Mouse (Mus musculus): ENCODE results near the gene Paqr6. TPM values are rescaled to one million over a fixed set of nuclear protein-coding genes. Genes with fewer than 3 reads are reported as not detected.
A peak's percentile ranks its signal among the peaks of the same experiment; 100 is the strongest.
"Not testable (repeated sequence)": the region's sequence is repeated elsewhere in the genome, so short reads cannot be mapped to it uniquely, and the experiment has no call there.

The Paqr6 gene
- total RNA-seq, 2 experiments from 2014 or later = 0.60 to 0.67 TPM

DNA sequence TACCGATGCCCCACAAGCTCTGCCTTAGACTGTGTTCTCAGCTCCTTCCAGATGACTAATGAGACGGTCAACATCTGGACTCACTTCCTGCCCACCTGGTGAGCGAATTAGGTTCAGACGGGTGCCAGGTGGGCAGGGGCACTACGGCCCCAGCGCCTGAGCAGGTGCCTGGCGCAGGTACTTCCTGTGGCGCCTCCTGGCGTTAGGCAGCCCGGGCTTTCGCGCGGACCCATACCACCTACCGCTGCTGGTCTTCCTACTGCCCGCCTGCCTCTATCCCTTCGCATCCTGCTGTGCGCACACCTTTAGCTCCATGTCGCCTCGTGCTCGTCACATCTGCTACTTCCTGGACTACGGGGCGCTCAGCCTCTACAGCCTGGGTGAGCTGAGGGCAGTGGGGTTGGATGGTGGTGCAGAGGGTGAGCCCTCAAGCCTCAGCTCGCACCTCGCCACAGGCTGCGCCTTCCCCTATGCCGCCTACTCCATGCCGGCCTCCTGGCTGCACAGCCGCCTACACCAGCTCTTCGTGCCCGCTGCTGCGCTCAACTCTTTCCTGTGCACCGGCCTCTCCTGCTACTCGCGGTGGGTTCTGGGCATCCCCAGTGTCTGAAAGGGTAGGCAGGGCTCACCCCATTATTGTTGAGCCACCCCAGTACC is 1.4 kb downstream of the Paqr6 start:
- no peak for DNase-seq

DNA sequence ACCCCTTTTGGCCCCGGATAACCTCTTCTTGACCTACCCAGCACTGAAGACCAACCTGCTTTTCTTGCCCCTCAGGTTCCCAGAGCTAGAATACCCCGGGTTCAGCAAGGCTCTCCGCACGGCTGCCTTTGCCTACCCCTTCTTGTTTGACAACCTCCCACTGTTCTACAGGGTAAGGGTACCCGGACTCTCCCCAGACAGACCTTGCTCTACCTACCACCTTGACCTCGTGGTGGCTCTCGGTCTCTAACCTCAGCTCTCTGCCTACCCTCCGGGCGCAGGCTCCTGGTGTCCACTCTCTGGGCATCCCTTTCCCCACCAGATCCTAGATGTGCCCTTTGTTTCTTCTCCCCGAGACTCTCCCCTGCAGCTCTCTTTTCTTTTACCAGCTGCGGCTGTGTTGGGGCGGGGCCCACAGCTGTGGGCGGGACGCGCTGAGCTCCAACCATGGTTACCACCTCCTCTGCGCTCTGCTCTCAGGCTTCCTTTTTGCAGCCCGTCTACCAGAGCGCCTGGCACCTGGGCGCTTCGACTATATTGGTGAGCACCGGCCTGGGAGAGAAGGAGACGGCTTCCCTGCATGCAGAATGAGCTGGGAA is 2.5 kb downstream of the Paqr6 start:
- DNase-seq = not testable (repeated sequence)

DNA sequence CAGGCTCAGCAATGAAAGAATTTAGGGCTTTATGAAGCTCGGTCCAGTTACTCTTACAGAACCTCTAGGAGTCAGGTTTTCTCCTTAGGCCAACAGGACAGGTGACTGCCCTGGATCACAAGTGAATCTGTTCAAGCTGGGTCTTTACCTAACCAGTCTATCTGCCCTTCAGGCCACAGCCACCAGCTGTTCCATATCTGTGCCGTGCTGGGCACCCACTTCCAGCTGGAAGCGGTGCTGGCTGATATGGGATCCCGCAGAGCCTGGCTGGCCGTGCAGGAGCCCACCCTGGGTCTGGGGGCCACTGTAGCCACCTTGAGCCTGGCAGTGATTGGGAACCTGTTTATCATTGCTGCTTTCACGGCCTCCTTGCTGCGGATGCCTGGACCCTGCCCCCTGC is 3.1 kb downstream of the Paqr6 start:
- DNase-seq = not testable (repeated sequence)

DNA sequence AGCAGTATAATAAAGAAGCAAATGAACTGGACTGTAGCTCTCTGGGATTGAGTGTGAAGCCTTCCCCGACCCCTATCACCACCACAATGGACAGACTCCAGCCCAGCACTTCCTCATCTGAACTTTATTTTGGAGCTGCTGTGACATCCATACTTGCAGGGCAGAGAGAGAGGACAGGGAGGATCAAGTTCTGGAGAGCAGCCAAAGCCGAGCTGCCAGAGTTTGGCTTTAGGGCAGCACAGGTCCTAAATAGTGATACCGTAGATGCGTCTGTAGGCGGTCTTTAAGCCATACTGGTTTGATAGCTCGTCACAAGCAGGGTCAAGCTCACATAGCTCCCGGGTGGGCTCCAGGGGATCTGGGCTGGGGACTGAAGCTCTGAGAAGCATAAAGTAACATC is 4.1 kb downstream of the Paqr6 start:
- not testable (repeated sequence) for DNase-seq

DNA sequence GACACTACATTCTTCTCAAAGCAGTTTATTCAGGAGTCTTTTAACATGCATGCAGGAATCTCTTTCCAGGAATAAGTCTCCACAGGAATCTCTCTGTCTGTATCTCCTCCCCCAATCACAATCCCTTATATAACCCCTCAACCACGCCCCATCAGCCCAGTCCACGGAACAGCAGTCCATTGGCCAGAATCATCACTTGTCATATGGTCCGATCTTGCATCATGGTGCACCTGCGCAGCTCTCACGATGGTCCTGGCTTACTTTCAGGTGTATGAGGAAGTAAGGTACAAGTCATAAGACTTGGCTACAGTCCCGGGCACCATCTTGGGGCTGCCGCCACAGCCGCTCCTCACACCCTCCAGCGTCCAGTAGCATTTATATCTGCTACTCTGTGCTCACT is 8.3 kb downstream of the Paqr6 start, which contains the start of gene Bglap3:
Bglap3 (minus strand) TSS at position 101 of the 400 bp plus-strand sequence.
- DNase-seq = not testable (repeated sequence)

- DNase-seq = not testable (repeated sequence)
Measured at GRCm38 (mm10) chr3:88375750-88376626, 11.6 kb downstream of the Paqr6 start.

DNA sequence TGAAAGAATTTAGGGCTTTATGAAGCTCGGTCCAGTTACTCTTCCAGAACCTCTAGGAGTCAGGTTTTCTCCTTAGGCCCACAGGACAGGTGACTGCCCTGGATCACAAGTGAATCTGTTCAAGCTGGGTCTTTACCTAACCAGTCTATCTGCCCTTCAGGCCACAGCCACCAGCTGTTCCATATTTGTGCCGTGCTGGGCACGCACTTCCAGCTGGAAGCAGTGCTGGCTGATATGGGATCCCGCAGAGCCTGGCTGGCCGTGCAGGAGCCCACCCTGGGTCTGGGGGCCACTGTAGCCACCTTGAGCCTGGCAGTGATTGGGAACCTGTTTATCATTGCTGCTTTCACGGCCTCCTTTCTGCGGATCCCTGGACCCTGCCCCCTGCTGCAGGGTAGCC is 12.3 kb downstream of the Paqr6 start:
- not testable (repeated sequence) for DNase-seq

GRCm38 (mm10) chr3:88378599-88378998 is 14.2 kb downstream of the Paqr6 start, which contains the start of gene Bglap2:
Bglap2 (minus strand) TSS chr3:88378699.
- not testable (repeated sequence) for DNase-seq

DNA sequence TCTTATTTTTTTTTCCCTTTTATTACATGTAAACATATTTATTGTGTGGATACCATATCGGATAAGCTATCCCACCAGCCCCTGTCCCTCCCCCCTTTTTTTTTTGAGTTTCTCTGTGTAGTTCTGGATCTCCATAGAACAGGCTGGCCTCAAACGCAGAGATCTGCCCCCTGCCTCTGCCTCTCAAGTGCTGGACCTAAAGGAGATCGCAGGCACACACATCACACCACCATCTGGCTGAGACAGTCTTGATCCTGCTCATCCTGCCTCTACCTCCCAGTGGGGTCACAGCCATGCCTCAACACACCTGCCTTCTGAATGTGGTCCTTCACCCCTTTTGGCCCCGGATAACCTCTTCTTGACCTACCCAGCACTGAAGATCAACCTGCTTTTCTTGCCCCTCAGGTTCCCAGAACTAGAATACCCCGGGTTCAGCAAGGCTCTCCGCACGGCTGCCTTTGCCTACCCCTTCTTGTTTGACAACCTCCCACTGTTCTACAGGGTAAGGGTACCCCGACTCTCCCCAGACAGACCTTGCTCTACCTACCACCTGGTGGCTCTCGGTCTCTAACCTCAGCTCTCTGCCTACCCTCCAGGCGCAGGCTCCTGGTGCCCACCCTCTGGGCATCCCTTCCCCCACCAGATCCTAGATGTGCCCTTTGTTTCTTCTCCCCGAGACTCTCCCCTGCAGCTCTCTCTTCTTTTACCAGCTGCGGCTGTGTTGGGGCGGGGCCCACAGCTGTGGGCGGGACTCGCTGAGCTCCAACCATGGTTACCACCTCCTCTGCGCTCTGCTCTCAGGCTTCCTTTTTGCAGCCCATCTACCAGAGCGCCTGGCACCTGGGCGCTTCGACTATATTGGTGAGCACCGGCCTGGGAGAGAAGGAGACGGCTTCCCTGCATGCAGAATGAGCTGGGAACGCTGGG is 17.3 kb downstream of the Paqr6 start:
- DNase-seq = not testable (repeated sequence)

- not testable (repeated sequence) for DNase-seq
Measured at GRCm38 (mm10) chr3:88382383-88382782, 18.0 kb downstream of the Paqr6 start.

DNA sequence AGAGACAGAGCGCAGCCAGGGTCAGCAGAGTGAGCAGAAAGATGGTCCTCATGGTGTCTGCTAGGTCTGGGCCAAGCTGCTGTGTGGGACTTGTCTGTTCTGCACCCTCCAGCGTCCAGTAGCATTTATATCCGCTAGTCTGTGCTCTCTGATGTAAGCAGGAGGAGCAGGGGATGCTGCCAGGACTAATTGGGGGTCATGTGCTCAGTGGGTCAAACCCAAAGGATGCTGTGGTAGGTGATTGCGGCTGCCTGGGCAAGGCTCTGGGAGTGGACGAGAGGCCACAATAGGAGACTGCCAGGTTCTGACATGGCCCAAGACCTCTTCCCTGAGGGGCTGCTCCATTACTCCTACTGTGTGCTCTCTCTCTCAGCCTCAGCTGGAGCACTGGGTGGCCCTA is 20.0 kb downstream of the Paqr6 start, which contains the start of gene Bglap:
Bglap (minus strand) TSS at position 101 of the 400 bp plus-strand sequence.
- no peak for DNase-seq

- DNase-seq = no peak
Measured at GRCm38 (mm10) chr3:88393776-88394375, 29.5 kb downstream of the Paqr6 start.

GRCm38 (mm10) chr3:88395288-88395687 is 30.9 kb downstream of the Paqr6 start:
- no peak for DNase-seq

DNA sequence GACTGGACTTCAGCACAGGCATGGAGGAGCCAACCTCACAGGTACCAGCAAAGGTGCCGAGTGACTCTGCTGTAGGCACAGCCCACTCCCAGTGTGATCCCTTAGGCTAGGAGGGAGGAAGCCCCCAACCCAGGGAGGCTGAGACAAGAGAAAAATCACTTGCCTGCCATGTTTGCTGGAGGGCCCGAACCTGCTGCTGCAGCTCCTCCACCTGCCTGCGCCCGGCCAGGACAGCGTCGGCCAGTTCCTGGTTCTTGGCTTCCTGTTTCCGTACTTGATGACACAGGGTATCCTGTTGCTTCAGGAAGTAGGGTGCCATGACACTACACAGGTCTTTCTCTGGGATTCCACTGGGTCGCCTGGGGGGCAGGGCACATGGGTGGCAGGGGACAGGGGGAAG is 31.4 kb downstream of the Paqr6 start:
- DNase-seq = no peak

DNA sequence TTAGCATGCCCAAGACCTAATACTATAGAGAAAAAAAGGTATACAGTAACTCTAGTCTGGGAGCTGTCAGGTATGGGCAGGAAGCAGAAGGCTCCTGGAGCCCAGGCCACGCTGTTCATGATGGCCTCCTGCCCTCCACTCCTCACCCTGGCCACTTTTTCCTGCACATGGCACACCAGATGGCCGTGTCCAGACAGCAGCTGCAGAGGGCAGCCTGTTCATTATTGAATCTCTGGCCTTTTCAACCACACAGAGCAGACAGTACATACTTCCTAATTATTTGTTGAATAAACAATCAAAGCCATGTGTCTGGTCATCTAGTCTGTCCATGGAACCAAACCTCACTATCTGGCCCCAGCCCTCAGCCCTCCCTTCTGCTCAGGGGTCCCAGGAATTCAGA is 34.3 kb downstream of the Paqr6 start:
- DNase-seq = no peak

DNA sequence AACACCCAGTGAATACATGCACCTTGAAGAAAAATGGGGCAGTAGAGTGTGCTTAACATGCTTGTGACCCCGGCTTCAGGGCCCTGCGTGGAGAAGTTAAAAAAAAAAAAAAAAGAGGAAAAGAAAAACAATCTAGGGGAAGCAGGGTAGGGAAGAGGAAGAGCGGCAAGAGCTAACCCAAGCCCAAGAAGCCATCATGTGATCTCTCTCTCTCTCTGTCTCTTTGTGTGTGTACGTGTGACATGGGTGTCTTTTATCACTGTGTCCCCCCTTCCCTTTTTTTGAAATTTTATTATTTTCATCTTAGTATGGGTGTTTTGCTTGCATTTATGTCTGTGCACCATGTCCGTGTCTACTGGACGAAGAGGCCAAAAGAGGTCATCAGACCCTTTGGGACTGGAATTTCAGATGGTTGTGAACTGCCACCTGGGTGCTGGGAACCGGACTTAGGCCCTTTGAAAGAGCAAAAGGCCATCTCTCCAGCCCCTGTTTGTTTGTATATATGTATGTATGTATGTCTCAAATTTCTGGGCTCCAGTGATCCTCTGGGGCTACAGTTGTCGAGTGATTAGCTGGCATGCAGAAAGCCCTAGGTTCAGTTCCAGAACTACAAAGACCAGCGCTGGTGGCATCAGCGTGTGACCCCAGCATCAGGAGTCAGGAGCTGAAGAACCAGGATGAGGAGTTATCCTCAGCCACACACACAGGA is 39.3 kb downstream of the Paqr6 start:
- no peak for DNase-seq

- peak; percentile 72 to 83 for DNase-seq
Measured at GRCm38 (mm10) chr3:88407090-88407489, 42.7 kb downstream of the Paqr6 start.

DNA sequence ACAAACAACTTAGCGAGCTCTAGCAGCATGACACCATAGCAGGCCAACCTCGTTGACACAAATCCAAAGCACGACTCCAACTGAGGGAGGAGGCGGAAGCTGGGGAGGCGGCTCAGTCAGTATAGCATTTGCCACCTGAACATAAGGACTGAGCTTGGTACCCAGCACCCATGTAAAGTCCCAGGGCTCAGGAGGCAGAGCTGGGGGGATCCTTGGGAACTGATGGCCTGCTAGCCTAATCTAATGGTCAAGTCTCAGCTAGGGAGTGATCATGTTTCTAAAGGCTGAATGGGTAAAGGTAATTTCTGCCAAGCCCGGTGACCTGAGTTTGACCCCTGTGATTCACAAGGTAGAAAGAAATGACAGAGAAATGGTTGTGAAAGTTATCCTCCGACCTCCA is 43.1 kb downstream of the Paqr6 start:
- DNase-seq = no peak

- no peak for DNase-seq
Measured at GRCm38 (mm10) chr3:88408953-88409352, 44.6 kb downstream of the Paqr6 start.

Measured in heart, adult 18-20 months (tissue).